Mouse (Mus musculus) C2C12 (cell line): ENCODE results near the gene Prkce. TPM values are rescaled to one million over a fixed set of nuclear protein-coding genes. Genes with fewer than 3 reads are reported as not detected.
"Not testable (repeated sequence)": the region's sequence is repeated elsewhere in the genome, so short reads cannot be mapped to it uniquely, and the experiment has no call there.

ENCODE experiments used
- H3K27me3 ChIP-seq: one replicate; pipeline ENCODE4 v1.6.1; 2011; ENCODE audit not compliant: control insufficient read depth, insufficient read depth, insufficient read length
- H3K36me3 ChIP-seq: one replicate; pipeline ENCODE4 v1.6.1; 2011; ENCODE audit not compliant: control insufficient read depth, insufficient read depth
- H3K4me3 ChIP-seq: one replicate; pipeline ENCODE4 v1.5.1; 2011; ENCODE audit warnings: mild to moderate bottlenecking, control low read depth; ENCODE audit not compliant: poor library complexity, insufficient read depth, severe bottlenecking
- H3K79me2 ChIP-seq: one replicate; pipeline ENCODE4 v1.6.1; 2011; ENCODE audit not compliant: control insufficient read depth, insufficient read depth
- H3K79me3 ChIP-seq: one replicate; pipeline ENCODE4 v1.6.1; 2011; ENCODE audit warnings: low read depth, control low read depth
- H3ac ChIP-seq: one replicate; pipeline ENCODE3; 2011; ENCODE audit warnings: low read depth; ENCODE audit not compliant: control insufficient read depth, insufficient read length
- CEBPB ChIP-seq: IDR thresholded peaks from one replicate; pipeline ENCODE4 v1.6.1; 2011; ENCODE audit warnings: low read depth, mild to moderate bottlenecking, control low read depth, moderate library complexity
- CTCF ChIP-seq: IDR thresholded peaks from one replicate; pipeline ENCODE4 v1.5.1; 2011; ENCODE audit not compliant: control insufficient read depth, insufficient read depth, insufficient read length
- FOSL1 ChIP-seq: IDR thresholded peaks from one replicate; pipeline ENCODE4 v1.8.0; 2011; ENCODE audit warnings: mild to moderate bottlenecking, low read length; ENCODE audit not compliant: poor library complexity, insufficient read depth, severe bottlenecking
- MAX ChIP-seq: IDR thresholded peaks from one replicate; pipeline ENCODE4 v1.6.1; 2011; ENCODE audit warnings: mild to moderate bottlenecking, control low read depth
- MYOD1 ChIP-seq: IDR thresholded peaks from one replicate; pipeline ENCODE4 v1.6.1; 2011; ENCODE audit warnings: low read depth; ENCODE audit not compliant: control insufficient read depth, insufficient read length
- MYOG ChIP-seq: IDR thresholded peaks from one replicate; pipeline ENCODE4 v1.6.1; 2011; ENCODE audit not compliant: control insufficient read depth, insufficient read length; ENCODE audit errors: extremely low read depth
- USF1 ChIP-seq: IDR thresholded peaks from one replicate; pipeline ENCODE4 v1.6.1; 2011; ENCODE audit warnings: low read depth, mild to moderate bottlenecking, control low read depth, moderate library complexity
- polyA plus RNA-seq: library from polyadenylated mRNA; unstranded; fragments of >200 nt; fragmentation: generic; extraction: Trizol; gene quantifications from one replicate; pipeline ENCODE4 v1.2.1, GENCODE M21; 2012; ENCODE audit warnings: missing spikeins

Gene Prkce
- polyA plus RNA-seq, 1 experiment: 1.4 TPM

GRCm38 (mm10) chr17:86471684-86472083, 304.1 kb downstream of the Prkce start:
- Histone ChIP-seq H3K4me3 (no peak overlapping the region), H3K36me3 (no peaks in the 10 kb centered on the region), H3K79me3 (no peaks in the 10 kb centered on the region), H3ac (no peak overlapping the region), H3K27me3 (no peaks in the 10 kb centered on the region), H3K79me2 (no peaks in the 10 kb centered on the region)
- TF ChIP-seq CEBPB: no peak
- no peak for TF ChIP-seq USF1
- TF ChIP-seq MAX: no peak
- TF ChIP-seq CTCF: no peak
- no peak for TF ChIP-seq MYOG
- no peak for TF ChIP-seq FOSL1
- TF ChIP-seq MYOD1: no peak

- TF ChIP-seq CEBPB (no peak), MAX (no peak), MYOG (no peak), CTCF (no peak), FOSL1 (no peak), MYOD1 (no peak), USF1 (no peak)
- Histone ChIP-seq H3K27me3 (no peaks in the 10 kb centered on the region), H3K36me3 (no peaks in the 10 kb centered on the region), H3K79me3 (no peaks in the 10 kb centered on the region), H3K79me2 (no peaks in the 10 kb centered on the region), H3K4me3 (no peak overlapping the region), H3ac (no peak overlapping the region)
These were observed 309.1 kb downstream of the Prkce start for GRCm38 (mm10) chr17:86476674-86477073.

- not testable (repeated sequence) for H3K36me3 ChIP-seq, H3K79me2 ChIP-seq, H3K4me3 ChIP-seq, H3K27me3 ChIP-seq, H3ac ChIP-seq, H3K79me3 ChIP-seq
These were observed 309.8 kb downstream of the Prkce start for GRCm38 (mm10) chr17:86477401-86477800.

- no peaks in the 10 kb centered on the region for H3K79me3 ChIP-seq
- no peaks in the 10 kb centered on the region for H3K27me3 ChIP-seq
- H3ac ChIP-seq: no peak overlapping the region
- no peaks in the 10 kb centered on the region for H3K79me2 ChIP-seq
- no peak for TF ChIP-seq CEBPB
- no peak for TF ChIP-seq FOSL1
- no peaks in the 10 kb centered on the region for H3K36me3 ChIP-seq
- H3K4me3 ChIP-seq: no peak overlapping the region
These were observed 311.8 kb downstream of the Prkce start for GRCm38 (mm10) chr17:86479406-86479805.

- H3K79me3 ChIP-seq: no peaks in the 10 kb centered on the region
- no peak overlapping the region for H3K4me3 ChIP-seq
- TF ChIP-seq MAX (no peak), MYOG (no peak), FOSL1 (no peak), CEBPB (no peak), MYOD1 (no peak), USF1 (no peak), CTCF (no peak)
- H3K36me3 ChIP-seq: no peaks in the 10 kb centered on the region
- no peaks in the 10 kb centered on the region for H3K79me2 ChIP-seq
- H3ac ChIP-seq: no peak overlapping the region
- no peaks in the 10 kb centered on the region for H3K27me3 ChIP-seq
These were observed 315.1 kb downstream of the Prkce start for GRCm38 (mm10) chr17:86482675-86483074.

- no peaks in the 10 kb centered on the region for H3K79me3 ChIP-seq
- TF ChIP-seq FOSL1 (no peak), MAX (no peak), MYOD1 (no peak), CTCF (no peak), USF1 (no peak)
- H3K79me2 ChIP-seq: no peaks in the 10 kb centered on the region
- H3K4me3 ChIP-seq: no peak overlapping the region
- H3ac ChIP-seq: no peak overlapping the region
- no peaks in the 10 kb centered on the region for H3K27me3 ChIP-seq
- no peaks in the 10 kb centered on the region for H3K36me3 ChIP-seq
These were observed 316.6 kb downstream of the Prkce start for GRCm38 (mm10) chr17:86484087-86484737.
